Mouse (Mus musculus): ENCODE measurements around the gene Vgll4. TPM values are rescaled to one million over a fixed set of nuclear protein-coding genes. Genes with fewer than 3 reads are reported as not detected.

Vgll4 gene
- total RNA-seq, 1 experiment from 2014 or later = 47.0 TPM

GRCm38 (mm10) chr6:114917770-114918635 lies 51.8 kb downstream of the Vgll4 start:
- no peak for DNase-seq

GRCm38 (mm10) chr6:114917129-114917528 lies 52.7 kb downstream of the Vgll4 start:
- DNase-seq = no peak

GRCm38 (mm10) chr6:114916715-114916992 lies 53.1 kb downstream of the Vgll4 start:
- no peak for DNase-seq

- no peak for DNase-seq
Observed at GRCm38 (mm10) chr6:114915915-114916714, 53.7 kb downstream of the Vgll4 start.

- DNase-seq = no peak
Observed at GRCm38 (mm10) chr6:114914041-114914716, 55.6 kb downstream of the Vgll4 start.

- DNase-seq = no peak
Observed at GRCm38 (mm10) chr6:114913142-114913541, 56.7 kb downstream of the Vgll4 start.

DNA sequence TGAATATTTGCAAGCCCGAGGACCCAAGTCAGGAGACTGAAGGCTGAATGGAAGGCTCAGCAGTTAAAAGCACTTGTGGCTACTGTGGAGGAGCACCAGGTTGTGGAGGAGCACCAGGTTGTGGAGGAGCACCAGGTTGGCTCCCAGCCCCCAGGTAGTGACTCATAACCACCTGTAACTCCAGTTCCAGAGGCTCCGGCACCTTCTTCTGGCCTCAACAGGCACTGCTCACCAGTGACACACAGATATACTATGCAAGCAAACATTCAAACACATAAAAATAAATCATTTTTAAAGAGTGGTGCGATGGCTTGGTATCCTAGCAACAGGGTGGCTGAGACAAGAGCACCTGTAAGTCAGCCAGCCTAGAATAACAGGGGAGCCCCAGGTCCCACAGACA lies 58.3 kb downstream of the Vgll4 start:
- no peak for DNase-seq

DNA sequence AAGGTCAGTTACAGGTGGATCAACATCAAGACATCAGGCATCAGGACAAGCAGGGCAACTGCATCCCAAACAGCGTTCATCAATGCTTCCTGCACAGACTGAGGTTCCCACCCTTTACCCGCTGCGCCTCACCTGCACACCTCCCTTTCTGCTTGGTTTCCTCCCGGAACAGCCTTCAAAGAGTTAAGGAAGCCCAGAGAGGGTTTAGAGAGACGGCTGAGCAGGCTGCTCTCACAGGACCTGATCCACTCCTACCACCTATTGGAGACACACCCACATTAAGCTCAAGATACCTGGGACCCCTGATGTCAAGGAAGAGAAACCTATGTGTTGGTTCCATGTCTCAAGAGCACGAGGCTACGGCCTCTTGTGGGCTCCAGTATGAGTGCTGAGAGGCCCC lies 60.0 kb downstream of the Vgll4 start:
- DNase-seq = no peak

DNA sequence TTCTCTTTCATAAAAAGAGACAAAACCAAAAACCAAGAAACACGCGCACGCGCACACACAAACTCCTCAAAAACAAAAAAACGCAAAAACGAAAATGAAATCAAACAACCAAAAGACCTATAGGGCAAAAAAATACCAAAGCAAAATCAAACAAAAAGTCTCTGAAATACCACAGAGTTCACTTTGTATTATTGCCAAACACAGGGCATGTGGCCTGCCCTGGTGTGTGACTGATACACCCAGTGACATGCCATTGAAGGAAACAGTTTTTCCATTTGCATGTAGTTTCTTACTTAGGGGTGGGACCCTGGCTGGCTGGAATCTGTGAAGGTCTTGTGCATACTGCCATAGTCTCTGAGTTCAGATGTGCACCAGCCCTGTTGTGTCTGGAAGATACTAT lies 62.3 kb downstream of the Vgll4 start:
- DNase-seq = no peak

DNA sequence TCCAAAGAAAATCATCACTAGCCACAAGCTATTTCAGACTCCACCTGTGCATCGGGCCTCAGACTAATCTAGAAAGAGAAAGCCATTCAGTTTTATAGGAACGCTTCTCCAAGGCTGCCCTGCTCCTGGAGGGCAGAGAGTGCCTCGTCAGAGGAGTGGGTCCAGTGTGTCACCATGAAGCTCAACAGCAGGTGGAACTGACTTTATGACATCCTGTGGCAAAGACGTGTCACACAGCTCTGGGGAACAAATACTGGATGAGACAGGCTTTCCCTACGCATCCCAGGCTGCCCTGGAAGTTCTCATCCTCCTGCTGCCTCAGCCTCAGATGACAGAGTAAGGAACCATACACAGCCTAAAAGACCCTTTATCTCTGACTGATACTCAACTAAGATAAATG lies 63.6 kb downstream of the Vgll4 start:
- DNase-seq = no peak

GRCm38 (mm10) chr6:114905253-114906028 lies 64.4 kb downstream of the Vgll4 start:
- no peak for DNase-seq

GRCm38 (mm10) chr6:114904818-114905217 lies 65.0 kb downstream of the Vgll4 start:
- no peak for DNase-seq

- no peak for DNase-seq
Observed at GRCm38 (mm10) chr6:114904233-114904632, 65.6 kb downstream of the Vgll4 start.

- no peak for DNase-seq
Observed at GRCm38 (mm10) chr6:114901921-114902320, 67.9 kb downstream of the Vgll4 start.

- DNase-seq = peak; percentile 50
Observed at GRCm38 (mm10) chr6:114901321-114901824, 68.4 kb downstream of the Vgll4 start.

GRCm38 (mm10) chr6:114900194-114900593 lies 69.6 kb downstream of the Vgll4 start:
- DNase-seq = no peak

- no peak for DNase-seq
Observed at GRCm38 (mm10) chr6:114899652-114900051, 70.1 kb downstream of the Vgll4 start.

DNA sequence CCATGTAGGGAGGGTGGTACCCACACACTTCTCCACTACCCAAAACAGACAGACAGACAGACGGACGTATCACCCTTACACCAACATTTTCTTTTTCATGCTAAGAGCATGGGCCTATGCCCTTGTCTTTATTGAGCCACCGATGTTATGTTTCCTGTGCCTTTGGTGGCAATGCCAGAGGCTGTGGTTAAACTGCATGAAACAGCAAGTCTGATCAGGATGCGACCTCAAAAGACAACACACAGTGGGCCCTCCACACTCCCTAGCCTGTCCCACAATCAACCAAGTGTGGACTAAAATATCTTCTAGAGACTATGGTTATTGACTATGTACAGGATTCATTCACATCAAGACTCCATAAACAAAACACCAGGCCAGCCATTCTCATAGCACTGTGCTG lies 70.8 kb downstream of the Vgll4 start:
- no peak for DNase-seq

DNA sequence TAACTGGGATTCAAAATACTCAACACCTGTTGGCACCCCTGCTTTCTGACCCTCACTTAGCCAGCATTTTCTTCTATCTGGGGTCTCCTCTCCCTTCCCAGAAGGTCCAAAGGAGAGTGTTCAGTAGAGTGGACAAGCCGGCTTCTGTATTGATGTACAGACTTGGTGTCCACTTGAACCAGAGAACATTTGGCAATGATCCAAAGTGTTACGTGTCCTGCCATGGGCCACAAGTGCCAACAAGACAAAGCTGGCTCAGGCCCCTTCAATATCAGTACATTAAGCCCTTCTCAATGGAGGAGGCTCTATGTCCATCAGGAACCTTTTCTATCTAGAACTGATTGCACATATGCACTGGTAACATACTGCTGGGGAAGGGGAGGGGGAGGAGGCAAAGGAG lies 73.5 kb downstream of the Vgll4 start:
- DNase-seq = no peak

DNA sequence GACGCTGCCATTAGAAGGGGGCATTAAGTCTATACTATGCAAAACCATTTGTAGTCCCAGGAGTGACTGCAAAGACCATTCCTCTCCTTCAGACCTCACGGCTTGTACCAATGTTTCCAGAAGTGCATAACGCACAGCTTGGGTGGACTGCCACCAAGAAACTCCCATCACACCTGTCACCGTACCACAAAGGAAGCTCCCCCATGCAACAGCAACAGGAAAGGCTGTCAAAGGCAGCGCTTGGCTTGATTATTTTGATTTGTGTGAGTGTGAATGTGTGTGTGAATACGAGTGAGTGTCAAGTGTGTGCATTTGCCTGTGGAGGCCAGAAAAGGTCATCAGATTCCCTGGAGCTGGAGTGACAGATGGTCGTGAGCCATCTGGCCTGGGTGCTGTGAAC lies 74.6 kb downstream of the Vgll4 start:
- no peak for DNase-seq

GRCm38 (mm10) chr6:114894548-114895106 lies 75.2 kb downstream of the Vgll4 start:
- DNase-seq = no peak

Measured in adrenal gland, postnatal 25 days (tissue).